In genomic region chr16:35625286-35626020, GRCm38 (mm10) we compare ENCODE assay signal across 12 mouse cellular contexts.
DNase-seq lines count a peak whose midpoint lies in the region; ATAC-seq lines count a peak whose summit lies in the region.
"Had no signal": no experiment of that assay in that cellular context is flagged by ENCODE, and none has a peak within 500 bp of the region (broad histone marks: within the 10 kb centered on the region; RNA-seq: fewer than 3 reads in every experiment).

No protein-coding gene starts in this region.

- ATAC-seq in hindbrain, embryonic 11.5 days (ENCODE audit: low FRiP score): no peak
- ATAC-seq in embryonic facial prominence, embryonic 15.5 days (ENCODE audit: insufficient number of reproducible peaks, low FRiP score, low TSS enrichment, low read depth): no peak
- no peak for ATAC-seq in midbrain, embryonic 12.5 days (ENCODE audit: low FRiP score, low read depth)
- no peak for ATAC-seq in monocyte, adult 5-6 weeks (replicated peaks; ENCODE audit: insufficient number of reproducible peaks, low FRiP score, low TSS enrichment, poor library complexity, severe bottlenecking)
- no peak for ATAC-seq in liver, embryonic 12.5 days

- 80% methylated on average over 16 of the region's 16 CpGs for WGBS in hindbrain, embryonic 10.5 days
- WGBS in hindbrain, embryonic 11.5 days: 76% methylated on average over 16 of the region's 16 CpGs
- WGBS in embryonic facial prominence, embryonic 15.5 days: 48% methylated on average over 16 of the region's 16 CpGs
- WGBS in midbrain, embryonic 12.5 days: 70% methylated on average over 16 of the region's 16 CpGs
- 69% methylated on average over 16 of the region's 16 CpGs for WGBS in liver, embryonic 12.5 days (ENCODE audit: insufficient replicate concordance)

- H3K9ac ChIP-seq in hindbrain, embryonic 11.5 days (ENCODE audit: low read depth, low read length): no peak overlapping the region
- no peak overlapping the region for H3K9ac ChIP-seq in embryonic facial prominence, embryonic 15.5 days
- H3K9ac ChIP-seq in midbrain, embryonic 12.5 days (replicated peaks): no peak overlapping the region
- no peak overlapping the region for H3K9ac ChIP-seq in liver, embryonic 12.5 days
- H3K9ac ChIP-seq: liver, embryonic 14.5 days had no signal

- DNase-seq in hindbrain, embryonic 10.5 days (ENCODE audit: low spot score): no peak
- no peak for DNase-seq in hindbrain, embryonic 11.5 days (ENCODE audit: low spot score)
- DNase-seq in adrenal gland, postnatal 25 days: peak; percentile 76
- DNase-seq in gastrocnemius, adult 8-10 months (ENCODE audit: low spot score in 2 of 2): no peak
- DNase-seq: heart, adult 18-20 months had no signal

- peaks cover 89% of the 10 kb centered on the region for H3K36me3 ChIP-seq in hindbrain, embryonic 10.5 days
- no peaks in the 10 kb centered on the region for H3K36me3 ChIP-seq in hindbrain, embryonic 11.5 days (ENCODE audit: control insufficient read depth, insufficient read depth, low read length)
- H3K36me3 ChIP-seq in embryonic facial prominence, embryonic 15.5 days: no peaks in the 10 kb centered on the region
- H3K36me3 ChIP-seq in midbrain, embryonic 12.5 days: peaks cover 32% of the 10 kb centered on the region
- no peaks in the 10 kb centered on the region for H3K36me3 ChIP-seq in liver, embryonic 12.5 days

- no peak overlapping the region for H3K4me2 ChIP-seq in hindbrain, embryonic 11.5 days (replicated peaks; ENCODE audit: low read depth, low read length)
- H3K4me2 ChIP-seq in embryonic facial prominence, embryonic 15.5 days (replicated peaks): no peak overlapping the region
- no peak overlapping the region for H3K4me2 ChIP-seq in midbrain, embryonic 12.5 days (replicated peaks)
- H3K4me2 ChIP-seq in liver, embryonic 12.5 days: no peak overlapping the region

- 0 out of 2 replicates have a peak overlapping the region, but pooled peaks have one; percentile 16 for H3K27ac ChIP-seq in hindbrain, embryonic 10.5 days
- H3K27ac ChIP-seq in hindbrain, embryonic 11.5 days (ENCODE audit: low read depth, low read length): no peak overlapping the region
- 0 out of 2 replicates have a peak overlapping the region, but pooled peaks have one; percentile 48 for H3K27ac ChIP-seq in embryonic facial prominence, embryonic 15.5 days (replicated peaks)
- peak overlapping the region; percentile 35; the same call in 1 of the 2 replicates for H3K27ac ChIP-seq in midbrain, embryonic 12.5 days (replicated peaks)
- no peak overlapping the region for H3K27ac ChIP-seq in liver, embryonic 12.5 days
- H3K27ac ChIP-seq: layer of hippocampus, adult 2 months; liver, embryonic 14.5 days had no signal

- H3K27me3 ChIP-seq in hindbrain, embryonic 10.5 days (ENCODE audit: insufficient read depth, poor library complexity, severe bottlenecking): no peaks in the 10 kb centered on the region
- no peaks in the 10 kb centered on the region for H3K27me3 ChIP-seq in hindbrain, embryonic 11.5 days (ENCODE audit: control insufficient read depth, insufficient read depth, low read length)
- H3K27me3 ChIP-seq in embryonic facial prominence, embryonic 15.5 days: peaks cover 4% of the 10 kb centered on the region
- H3K27me3 ChIP-seq in midbrain, embryonic 12.5 days: no peaks in the 10 kb centered on the region
- peaks cover 16% of the 10 kb centered on the region; the same call in 1 of the 2 replicates for H3K27me3 ChIP-seq in liver, embryonic 12.5 days (replicated peaks)

- H3K9me3 ChIP-seq in hindbrain, embryonic 10.5 days: no peaks in the 10 kb centered on the region
- no peaks in the 10 kb centered on the region for H3K9me3 ChIP-seq in hindbrain, embryonic 11.5 days (ENCODE audit: control insufficient read depth, low read length)
- H3K9me3 ChIP-seq in embryonic facial prominence, embryonic 15.5 days (replicated peaks): no peaks in the 10 kb centered on the region
- no peaks in the 10 kb centered on the region for H3K9me3 ChIP-seq in midbrain, embryonic 12.5 days
- no peaks in the 10 kb centered on the region for H3K9me3 ChIP-seq in liver, embryonic 12.5 days (replicated peaks)

- no peak overlapping the region for H3K4me3 ChIP-seq in hindbrain, embryonic 10.5 days
- no peak overlapping the region for H3K4me3 ChIP-seq in hindbrain, embryonic 11.5 days (ENCODE audit: low read depth, low read length)
- H3K4me3 ChIP-seq in embryonic facial prominence, embryonic 15.5 days (replicated peaks): no peak overlapping the region
- no peak overlapping the region for H3K4me3 ChIP-seq in midbrain, embryonic 12.5 days
- no peak overlapping the region for H3K4me3 ChIP-seq in liver, embryonic 12.5 days
- H3K4me3 ChIP-seq: erythroblast, embryonic 14.5 days; layer of hippocampus, adult 2 months had no signal

- peaks cover 31% of the 10 kb centered on the region for H3K4me1 ChIP-seq in hindbrain, embryonic 10.5 days (replicated peaks)
- H3K4me1 ChIP-seq in hindbrain, embryonic 11.5 days (replicated peaks; ENCODE audit: control insufficient read depth, insufficient read depth, low read length): no peaks in the 10 kb centered on the region; the same call in 1 of the 2 replicates
- peaks cover 22% of the 10 kb centered on the region for H3K4me1 ChIP-seq in embryonic facial prominence, embryonic 15.5 days
- peaks cover 29% of the 10 kb centered on the region for H3K4me1 ChIP-seq in midbrain, embryonic 12.5 days
- no peaks in the 10 kb centered on the region for H3K4me1 ChIP-seq in liver, embryonic 12.5 days

Comparison
In these comparisons a context has a peak if more than half of its experiments do, and no peak if none do; other contexts are left out.
1. H3K27ac ChIP-seq: peak in hindbrain, embryonic 10.5 days (single experiment), embryonic facial prominence, embryonic 15.5 days (single experiment) and midbrain, embryonic 12.5 days (single experiment); none in hindbrain, embryonic 11.5 days (single experiment) and liver, embryonic 12.5 days (single experiment).